Mouse (Mus musculus): ENCODE results near the gene Cd47.

Gene Cd47

GRCm38 (mm10) chr16:49876291-49877030, 76.1 kb downstream of the Cd47 start:
- no peak for DNase-seq

- DNase-seq, result no peak
These were observed 76.9 kb downstream of the Cd47 start for GRCm38 (mm10) chr16:49877243-49877642.

- DNase-seq, result no peak
These were observed 77.7 kb downstream of the Cd47 start for GRCm38 (mm10) chr16:49878051-49878450.

DNA sequence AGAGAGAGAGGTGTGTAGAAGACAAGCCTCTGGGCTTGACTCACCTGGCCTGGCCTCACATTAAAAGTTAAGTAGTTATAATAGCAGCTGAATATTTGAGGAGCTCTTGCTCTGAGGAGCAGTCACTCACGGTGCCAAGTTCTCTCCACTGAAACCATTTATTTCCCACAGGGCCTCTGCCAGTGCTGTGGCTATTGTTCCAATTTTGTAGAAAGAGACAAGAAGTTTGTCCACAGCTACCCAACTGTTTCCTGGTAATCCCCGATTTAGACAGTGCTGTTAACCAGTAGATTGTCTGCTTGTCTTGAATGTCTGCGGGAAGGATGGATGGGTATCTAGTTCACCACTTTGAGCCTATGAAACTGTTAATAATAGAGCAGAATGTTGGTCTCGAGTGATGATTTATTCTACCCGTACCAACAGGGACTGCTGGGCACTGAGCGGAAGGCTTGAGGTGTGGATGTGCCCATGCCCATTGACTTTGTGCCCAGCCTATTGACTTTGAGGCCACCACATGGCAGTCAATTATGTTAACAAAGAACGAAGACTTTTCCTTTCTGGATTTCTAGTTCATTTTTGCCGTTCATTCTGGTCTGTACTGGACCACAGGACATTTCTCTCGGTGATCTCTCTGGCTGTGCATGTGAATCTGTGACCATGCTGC, 86.2 kb downstream of the Cd47 start:
- DNase-seq, result no peak

- no peak for DNase-seq
These were observed 87.0 kb downstream of the Cd47 start for GRCm38 (mm10) chr16:49887290-49887689.

- DNase-seq, result peak; percentile 44 to 48
These were observed 87.7 kb downstream of the Cd47 start for GRCm38 (mm10) chr16:49887811-49888564.

DNA sequence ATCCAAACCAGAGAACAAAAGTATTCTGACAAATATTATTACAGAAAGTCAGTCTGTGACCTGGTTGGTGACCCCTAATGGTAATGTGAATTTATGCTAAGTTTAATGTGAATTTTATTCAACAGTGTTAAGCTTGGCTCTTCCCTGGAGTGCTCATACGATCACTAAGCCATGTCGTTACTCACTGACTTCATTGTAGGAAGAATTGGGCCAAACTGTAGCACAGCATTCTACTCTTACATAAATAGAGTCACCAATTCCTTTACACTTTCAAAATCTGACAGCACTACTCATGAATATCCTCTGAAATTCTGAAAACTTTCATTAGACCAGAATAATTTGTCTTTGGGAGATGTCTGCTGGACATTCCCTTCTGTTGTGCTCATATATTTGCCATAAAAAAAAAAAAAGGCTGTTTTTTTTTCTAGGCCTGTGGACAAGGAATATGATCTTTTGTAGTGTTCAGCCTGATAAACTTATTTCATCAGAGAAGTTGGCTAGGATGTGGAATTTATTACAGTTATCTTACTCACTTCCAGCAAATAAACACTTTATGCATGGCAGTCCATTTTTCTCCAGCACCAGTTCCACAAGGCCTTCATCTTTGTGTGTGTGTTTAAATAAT, 88.8 kb downstream of the Cd47 start:
- no peak for DNase-seq

- no peak for DNase-seq
These were observed 91.9 kb downstream of the Cd47 start for GRCm38 (mm10) chr16:49892252-49892651.

GRCm38 (mm10) chr16:49892945-49893344, 92.6 kb downstream of the Cd47 start:
- DNase-seq, result peak; percentile 29 to 44

GRCm38 (mm10) chr16:49894624-49895023, 94.3 kb downstream of the Cd47 start:
- peak in 1 of 2 experiments; percentile 36 for DNase-seq

DNA sequence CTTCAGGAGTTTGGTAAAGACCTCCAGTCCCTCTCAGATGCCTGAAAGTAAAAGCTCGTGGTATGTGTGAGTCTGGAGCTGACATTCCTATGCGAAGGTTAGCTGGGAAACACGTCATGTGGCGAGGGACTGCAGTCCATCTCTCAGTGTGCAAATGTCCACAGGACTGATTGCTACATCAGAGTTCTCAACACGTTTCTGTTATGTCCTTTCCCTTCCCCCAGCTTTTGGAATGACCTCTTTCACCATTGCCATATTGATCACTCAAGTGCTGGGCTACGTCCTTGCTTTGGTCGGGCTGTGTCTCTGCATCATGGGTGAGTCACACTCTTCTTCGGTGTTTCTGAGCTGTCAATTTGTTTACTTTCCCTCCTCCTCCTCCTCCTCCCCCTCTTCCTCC, 95.8 kb downstream of the Cd47 start:
- DNase-seq, result no peak

- no peak for DNase-seq
These were observed 101.1 kb downstream of the Cd47 start for GRCm38 (mm10) chr16:49901395-49901794.

GRCm38 (mm10) chr16:49902083-49902482, 101.8 kb downstream of the Cd47 start:
- DNase-seq, result no peak

DNA sequence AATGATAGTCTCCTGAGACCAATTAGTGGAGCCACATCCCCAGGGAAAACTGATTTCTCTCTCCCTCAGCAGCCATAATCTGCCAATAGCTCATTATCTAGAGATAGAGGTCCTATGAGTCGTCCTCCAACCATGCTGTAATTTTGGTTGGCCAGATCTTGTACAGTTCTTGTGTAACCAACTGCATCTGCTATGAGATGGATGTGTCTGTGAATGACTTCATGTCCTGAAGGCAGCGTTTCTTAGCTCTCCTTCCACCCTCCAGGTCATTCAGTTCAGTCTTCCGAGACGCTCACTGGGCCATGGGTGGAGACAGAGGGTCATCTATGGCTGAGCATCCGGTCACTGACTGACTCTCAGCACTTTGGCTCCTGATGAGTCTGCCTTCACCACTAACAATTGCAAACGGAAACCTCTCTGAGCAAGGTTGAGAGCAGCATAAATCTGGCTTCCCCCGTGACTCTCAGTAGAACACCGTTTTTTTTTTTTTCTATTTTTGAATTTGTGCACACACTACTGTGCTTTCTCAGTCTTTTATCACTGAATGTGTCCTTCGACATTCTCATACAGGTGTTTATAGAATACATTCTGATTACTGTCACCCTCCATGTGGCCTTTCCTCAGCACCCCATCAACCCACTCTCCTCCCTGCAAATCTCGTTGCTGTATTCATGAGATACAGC, 104.1 kb downstream of the Cd47 start:
- no peak for DNase-seq

GRCm38 (mm10) chr16:49905041-49905440, 104.7 kb downstream of the Cd47 start:
- no peak for DNase-seq

DNA sequence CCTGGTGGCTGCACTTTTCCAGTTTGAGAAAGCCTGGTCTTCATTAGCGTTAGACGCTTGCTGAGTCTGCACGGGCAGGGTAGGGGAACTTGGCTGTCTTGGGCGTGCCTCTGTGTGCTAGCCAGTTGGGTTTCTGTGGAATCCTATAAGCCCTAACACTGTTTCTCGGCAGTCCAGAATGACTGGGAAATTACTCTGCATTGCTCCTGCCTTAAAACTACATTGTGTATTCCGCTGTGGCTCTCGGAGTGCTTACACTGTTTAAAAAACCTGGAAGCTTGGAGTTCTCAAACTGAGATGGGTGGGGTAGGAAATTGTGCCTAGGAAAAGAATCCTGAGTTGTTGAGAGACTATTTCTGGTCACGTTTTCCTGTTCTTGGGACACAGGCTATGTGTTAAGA, 105.3 kb downstream of the Cd47 start:
- DNase-seq, result no peak

GRCm38 (mm10) chr16:49906066-49906465, 105.7 kb downstream of the Cd47 start:
- no peak for DNase-seq

- DNase-seq, result no peak
These were observed 106.6 kb downstream of the Cd47 start for GRCm38 (mm10) chr16:49906940-49907339.

DNA sequence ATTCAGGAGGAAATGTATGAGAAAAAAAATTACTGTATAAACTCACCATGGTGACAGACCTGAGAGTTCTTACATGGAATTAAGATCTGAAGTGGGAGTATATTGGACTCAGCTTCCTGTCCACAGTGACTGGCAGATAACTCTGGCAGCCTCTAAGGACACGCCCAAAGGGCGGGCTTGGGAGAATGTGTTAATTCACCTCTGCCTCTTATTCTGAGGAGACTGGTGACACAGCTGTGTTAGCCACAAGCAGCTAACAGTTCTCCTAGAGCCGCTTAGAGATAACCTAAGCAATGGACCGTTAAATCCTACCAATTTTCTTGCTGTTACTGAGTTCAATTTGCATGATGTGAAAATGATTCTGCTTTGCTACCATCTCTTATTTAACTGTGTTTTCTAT, 107.0 kb downstream of the Cd47 start:
- DNase-seq, result peak; percentile 45 to 53

GRCm38 (mm10) chr16:49909536-49909935, 109.2 kb downstream of the Cd47 start:
- DNase-seq, result no peak

DNA sequence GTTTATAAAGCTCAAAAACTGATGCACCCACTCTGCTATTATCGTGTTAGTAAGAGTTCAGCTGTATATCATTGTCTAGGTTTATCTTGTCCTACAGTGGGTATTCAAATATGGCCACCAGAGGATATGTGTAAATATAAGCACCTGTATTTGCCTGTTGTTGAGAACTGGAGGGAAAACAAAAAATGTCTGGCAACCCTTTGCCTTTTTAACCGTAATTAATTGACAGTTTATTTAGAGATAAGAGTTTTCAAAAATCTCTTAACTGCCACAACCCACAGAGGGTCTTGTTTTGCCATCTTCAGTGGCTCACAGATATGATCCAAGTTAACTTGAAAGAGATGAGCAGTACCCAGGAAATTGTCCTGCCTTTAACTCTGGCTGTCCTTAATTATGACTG, 113.8 kb downstream of the Cd47 start:
- no peak for DNase-seq

Measured in lung, postnatal 4 days (tissue).